Mouse (Mus musculus): ENCODE measurements around the gene Myh9. TPM values are rescaled to one million over a fixed set of nuclear protein-coding genes. Genes with fewer than 3 reads are reported as not detected.
A peak's percentile ranks its signal among the peaks of the same experiment; 100 is the strongest.

The Myh9 gene
- polyA plus RNA-seq, 1 experiment from 2014 or later, result 14.5 TPM

DNA sequence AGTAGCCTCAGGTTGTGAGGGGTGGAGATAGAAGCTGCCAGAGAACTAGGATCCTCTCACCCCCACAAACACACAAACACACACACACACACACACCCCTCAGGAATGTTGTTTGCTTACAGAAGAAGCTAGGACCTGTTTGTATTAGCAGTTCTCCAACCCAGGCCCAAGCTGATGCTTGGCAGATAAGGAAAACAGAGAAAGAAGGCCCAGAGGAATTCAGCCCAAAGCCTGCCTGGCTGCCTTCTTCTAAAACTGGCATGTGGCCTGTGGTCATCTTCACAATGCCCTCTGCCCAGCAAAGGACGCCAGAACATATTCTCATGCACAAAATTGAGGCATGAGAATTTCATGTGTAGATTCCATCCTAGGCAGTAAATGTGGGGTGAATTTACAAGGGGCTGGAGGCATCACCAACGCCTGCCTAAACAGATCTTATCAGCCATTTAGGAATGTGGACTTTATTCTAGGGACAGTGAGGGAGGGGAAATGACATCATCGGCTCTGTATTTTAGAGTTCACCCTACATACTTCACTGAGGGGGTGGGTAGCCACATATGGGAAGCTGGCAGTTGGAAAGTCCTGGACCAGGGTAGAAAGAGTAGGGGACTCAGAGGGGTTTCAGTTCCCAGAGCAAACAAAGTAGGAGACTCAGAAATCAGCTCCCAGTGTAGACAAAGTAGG lies 21.4 kb downstream of the Myh9 start:
- 72% methylated on average over 3 of the region's 3 CpGs for WGBS
- H3K27ac ChIP-seq, result no peak overlapping the region; the same call in 1 of the 2 replicates

GRCm38 (mm10) chr15:77819894-77820387 lies 22.0 kb downstream of the Myh9 start:
- Histone ChIP-seq H3K27ac (no peak overlapping the region), H3K4me1 (replicated peaks) (peaks cover 57% of the 10 kb centered on the region), H3K4me3 (no peak overlapping the region), H3K4me2 (no peak overlapping the region), H3K27me3 (no peaks in the 10 kb centered on the region), H3K9ac (no peak overlapping the region), H3K9me3 (no peaks in the 10 kb centered on the region), H3K36me3 (no peaks in the 10 kb centered on the region)
- ATAC-seq (ENCODE audit: low FRiP score), result no peak
- WGBS, result 84% methylated on average over 10 of the region's 10 CpGs

More for the DNA sequence above, 21.4 kb downstream of the Myh9 start:
- no peak overlapping the region for H3K4me2 ChIP-seq
- H3K36me3 ChIP-seq, result no peaks in the 10 kb centered on the region
- peaks cover 57% of the 10 kb centered on the region for H3K4me1 ChIP-seq (replicated peaks)
- no peak overlapping the region for H3K9ac ChIP-seq
- no peaks in the 10 kb centered on the region for H3K27me3 ChIP-seq
- no peaks in the 10 kb centered on the region for H3K9me3 ChIP-seq
- no peak overlapping the region for H3K4me3 ChIP-seq
- no peak for ATAC-seq (ENCODE audit: low FRiP score)

DNA sequence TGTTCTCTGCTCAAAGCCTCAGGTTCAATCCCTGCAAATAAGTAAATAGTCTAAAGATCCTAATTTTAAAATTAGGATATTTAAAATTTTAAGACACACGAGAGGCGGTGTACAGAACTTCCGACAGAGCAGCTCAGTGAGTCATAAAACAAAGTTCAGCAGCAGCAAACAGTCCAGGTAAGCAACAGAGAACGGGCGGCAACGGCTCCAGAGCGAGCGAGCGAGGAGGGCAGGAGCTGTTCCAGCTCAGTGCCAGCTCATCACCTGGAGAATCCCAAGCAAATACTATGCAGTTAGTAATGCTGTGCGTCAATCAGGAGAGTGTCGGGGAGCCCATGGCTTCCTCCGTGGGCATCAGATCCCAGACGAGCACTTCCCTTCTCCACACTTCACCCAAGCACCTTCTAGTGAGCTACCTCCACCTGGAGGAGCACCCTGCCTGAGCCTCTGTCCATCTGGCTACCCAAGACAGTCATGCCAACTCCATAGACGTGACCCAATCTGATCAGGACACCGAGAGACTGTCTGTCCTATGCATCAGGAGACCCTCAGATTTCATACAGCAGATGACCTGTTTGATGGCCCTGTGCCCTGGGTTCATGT lies 23.3 kb downstream of the Myh9 start:
- 88% methylated on average over 15 of the region's 15 CpGs for WGBS
- ATAC-seq (ENCODE audit: low FRiP score), result no peak
- no peaks in the 10 kb centered on the region for H3K9me3 ChIP-seq
- H3K4me1 ChIP-seq (replicated peaks), result peaks cover 58% of the 10 kb centered on the region
- H3K36me3 ChIP-seq, result no peaks in the 10 kb centered on the region
- no peak overlapping the region for H3K4me3 ChIP-seq
- no peak overlapping the region for H3K9ac ChIP-seq
- H3K4me2 ChIP-seq, result no peak overlapping the region
- no peaks in the 10 kb centered on the region for H3K27me3 ChIP-seq
- no peak overlapping the region for H3K27ac ChIP-seq

DNA sequence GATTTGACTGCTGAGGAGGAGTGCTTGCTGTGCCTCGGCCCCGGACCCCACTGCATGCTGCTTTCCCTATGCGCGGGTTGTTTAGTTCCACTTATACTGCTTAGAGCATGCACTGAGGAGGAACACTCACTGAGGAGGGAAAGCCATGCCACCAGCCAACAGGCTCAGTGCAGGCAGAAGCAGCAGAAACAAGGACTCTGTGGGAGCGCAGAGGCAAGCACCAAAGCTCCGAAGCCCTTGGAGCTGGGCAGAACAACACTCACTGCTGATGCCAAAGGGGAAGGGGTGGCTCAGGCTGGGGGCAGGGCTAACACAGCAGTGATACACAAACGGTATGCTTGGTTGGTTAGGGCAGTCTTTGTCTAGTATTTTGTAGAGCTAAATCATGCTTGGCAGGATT lies 24.6 kb downstream of the Myh9 start:
- Histone ChIP-seq H3K4me2 (no peak overlapping the region), H3K9ac (no peak overlapping the region; the same call in 1 of the 2 replicates), H3K27me3 (no peaks in the 10 kb centered on the region), H3K9me3 (no peaks in the 10 kb centered on the region), H3K4me1 (replicated peaks) (peaks cover 54% of the 10 kb centered on the region), H3K36me3 (peaks cover 5% of the 10 kb centered on the region), H3K27ac (no peak overlapping the region), H3K4me3 (no peak overlapping the region)
- 69% methylated on average over 7 of the region's 7 CpGs for WGBS
- no peak for ATAC-seq (ENCODE audit: low FRiP score)

- Histone ChIP-seq H3K9me3 (no peaks in the 10 kb centered on the region), H3K9ac (peak overlapping the region; percentile 15; the same call in 1 of the 2 replicates), H3K4me2 (no peak overlapping the region), H3K27me3 (no peaks in the 10 kb centered on the region), H3K27ac (no peak overlapping the region), H3K4me3 (no peak overlapping the region), H3K36me3 (peaks cover 12% of the 10 kb centered on the region), H3K4me1 (replicated peaks) (peaks cover 47% of the 10 kb centered on the region)
- 90% methylated on average over 4 of the region's 4 CpGs for WGBS
- ATAC-seq (ENCODE audit: low FRiP score), result no peak
Measured at GRCm38 (mm10) chr15:77816601-77816950, 25.4 kb downstream of the Myh9 start.

DNA sequence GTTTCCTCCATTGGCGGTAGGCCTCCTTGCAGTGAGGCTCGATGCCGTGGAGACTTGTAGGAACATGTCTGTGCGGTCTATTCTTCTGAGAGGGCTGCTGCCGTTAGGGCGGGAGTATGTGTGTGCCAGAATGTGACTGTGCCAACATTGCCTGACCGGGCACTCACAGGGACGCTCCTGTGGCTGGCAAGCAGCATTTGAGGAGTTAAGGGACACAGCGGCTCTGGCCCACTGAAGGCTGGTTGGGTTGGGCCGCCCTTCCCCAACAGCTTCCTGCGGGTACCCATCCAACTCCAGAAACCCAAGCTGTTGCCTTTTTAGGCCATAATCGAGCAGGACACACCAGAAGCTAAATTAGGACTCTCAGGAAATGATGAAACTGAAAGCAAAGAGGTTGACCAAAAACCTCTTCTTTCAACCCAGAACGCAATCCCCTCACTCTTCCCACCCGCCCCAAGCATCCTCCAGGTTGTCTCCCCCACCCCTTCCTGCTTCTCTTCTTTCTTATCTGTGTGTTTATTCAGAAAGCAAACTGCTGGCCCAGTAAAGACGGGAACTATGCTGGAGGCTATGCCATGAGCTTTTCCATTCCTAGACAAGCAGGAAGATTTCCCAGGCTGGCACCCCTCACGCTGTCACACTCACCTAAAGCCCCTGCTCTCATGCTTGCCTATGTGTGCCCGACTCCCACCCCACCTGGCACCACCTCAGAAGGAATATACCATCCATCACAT lies 25.9 kb downstream of the Myh9 start:
- no peak for ATAC-seq (ENCODE audit: low FRiP score)
- peaks cover 47% of the 10 kb centered on the region for H3K4me1 ChIP-seq (replicated peaks)
- 81% methylated on average over 17 of the region's 17 CpGs for WGBS

DNA sequence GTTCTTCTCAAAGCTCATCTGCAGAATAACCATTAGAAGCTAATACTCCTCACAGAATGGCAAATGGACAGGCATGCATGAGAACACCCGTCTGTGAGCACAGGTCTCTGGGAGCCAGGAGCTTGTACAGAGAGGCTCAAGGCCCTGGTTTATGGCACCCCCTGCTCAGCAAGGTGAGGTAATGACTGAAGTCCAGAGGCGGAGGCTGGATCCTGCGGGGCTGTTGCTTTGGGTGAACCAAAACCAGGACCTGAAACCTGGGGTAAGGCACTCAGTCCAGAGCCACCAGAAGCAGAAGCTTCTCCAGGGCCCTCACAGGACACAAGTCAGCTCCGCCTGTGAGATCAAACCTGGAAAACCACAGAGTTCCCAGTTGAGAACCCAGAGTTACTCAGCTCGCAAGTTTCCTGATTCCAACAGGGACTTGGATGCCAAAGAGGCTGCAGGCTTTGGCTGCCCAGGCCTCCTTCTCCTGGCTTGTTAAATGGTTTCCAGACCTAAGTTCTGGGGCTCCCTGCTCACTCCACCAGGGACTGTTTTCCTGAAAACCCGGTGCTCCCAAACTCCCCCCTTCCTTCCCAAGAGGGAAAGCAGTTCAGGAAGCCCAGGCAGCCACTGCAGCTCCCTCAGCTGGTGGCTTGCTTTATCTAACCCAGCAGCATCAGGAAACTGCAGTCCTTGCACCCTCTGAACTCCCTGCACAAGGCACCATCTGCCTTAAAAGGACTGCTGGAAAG lies 28.2 kb downstream of the Myh9 start:
- Histone ChIP-seq H3K27ac (no peak overlapping the region), H3K27me3 (no peaks in the 10 kb centered on the region), H3K4me1 (replicated peaks) (peaks cover 43% of the 10 kb centered on the region), H3K36me3 (peaks cover 14% of the 10 kb centered on the region), H3K4me3 (no peak overlapping the region), H3K4me2 (no peak overlapping the region), H3K9me3 (no peaks in the 10 kb centered on the region), H3K9ac (peak overlapping the region; percentile 8; the same call in 1 of the 2 replicates)
- ATAC-seq (ENCODE audit: low FRiP score), result no peak
- WGBS, result 76% methylated on average over 6 of the region's 6 CpGs

More for the DNA sequence above, 25.9 kb downstream of the Myh9 start:
- H3K9ac ChIP-seq, result peak overlapping the region; percentile 15; the same call in 1 of the 2 replicates
- H3K36me3 ChIP-seq, result peaks cover 14% of the 10 kb centered on the region
- H3K4me3 ChIP-seq, result no peak overlapping the region
- no peaks in the 10 kb centered on the region for H3K9me3 ChIP-seq
- H3K4me2 ChIP-seq, result no peak overlapping the region
- no peaks in the 10 kb centered on the region for H3K27me3 ChIP-seq
- H3K27ac ChIP-seq, result no peak overlapping the region

GRCm38 (mm10) chr15:77812578-77812977 lies 29.4 kb downstream of the Myh9 start:
- ATAC-seq (ENCODE audit: low FRiP score), result no peak
- WGBS, result 96% methylated on average over 10 of the region's 10 CpGs
- H3K27ac ChIP-seq, result no peak overlapping the region
- H3K4me1 ChIP-seq (replicated peaks), result peaks cover 35% of the 10 kb centered on the region
- H3K4me3 ChIP-seq, result no peak overlapping the region
- no peaks in the 10 kb centered on the region for H3K9me3 ChIP-seq
- no peak overlapping the region for H3K9ac ChIP-seq
- H3K27me3 ChIP-seq, result no peaks in the 10 kb centered on the region
- peaks cover 21% of the 10 kb centered on the region for H3K36me3 ChIP-seq
- H3K4me2 ChIP-seq, result no peak overlapping the region

DNA sequence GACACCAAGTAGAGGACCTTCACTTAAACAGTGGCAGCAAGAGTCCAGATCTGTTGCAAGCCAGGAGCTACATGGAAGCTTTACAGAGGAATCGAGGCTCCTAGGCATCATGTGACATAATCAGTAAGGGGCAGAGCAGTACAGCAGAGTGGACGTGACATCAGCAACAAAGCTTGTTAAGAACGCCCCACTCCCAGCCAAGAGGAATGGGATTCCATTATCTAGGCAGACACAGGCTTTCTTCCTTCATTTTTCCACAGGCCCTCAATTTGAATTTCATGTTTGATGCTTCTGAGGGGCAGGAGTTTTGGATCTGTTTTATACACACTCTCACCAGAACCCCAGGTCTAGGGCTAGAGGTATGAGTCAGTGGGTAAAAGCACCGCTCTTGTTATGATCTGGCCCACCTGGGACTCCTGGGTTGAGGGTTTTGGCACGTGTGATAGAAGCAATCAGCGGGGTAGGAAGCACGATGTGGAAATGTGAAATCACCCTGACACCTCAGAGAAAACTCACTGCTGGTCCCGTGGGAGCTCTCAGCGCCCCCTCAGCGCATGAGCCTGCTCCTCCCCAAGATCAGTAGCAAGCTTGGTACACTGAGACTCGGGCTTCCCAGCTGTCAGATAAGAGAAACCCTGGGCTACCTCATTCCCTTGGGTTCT lies 30.7 kb downstream of the Myh9 start:
- no peak overlapping the region for H3K4me2 ChIP-seq
- 66% methylated on average over 11 of the region's 11 CpGs for WGBS
- H3K4me1 ChIP-seq (replicated peaks), result peaks cover 25% of the 10 kb centered on the region
- no peaks in the 10 kb centered on the region for H3K27me3 ChIP-seq
- peak; percentile 28; the same call in 1 of the 2 replicates for ATAC-seq (ENCODE audit: low FRiP score)
- no peak overlapping the region for H3K4me3 ChIP-seq
- peaks cover 35% of the 10 kb centered on the region for H3K36me3 ChIP-seq
- no peaks in the 10 kb centered on the region for H3K9me3 ChIP-seq
- H3K27ac ChIP-seq, result peak overlapping the region; percentile 69; the same call in 1 of the 2 replicates
- H3K9ac ChIP-seq, result 0 out of 2 replicates have a peak overlapping the region, but pooled peaks have one; percentile 24

DNA sequence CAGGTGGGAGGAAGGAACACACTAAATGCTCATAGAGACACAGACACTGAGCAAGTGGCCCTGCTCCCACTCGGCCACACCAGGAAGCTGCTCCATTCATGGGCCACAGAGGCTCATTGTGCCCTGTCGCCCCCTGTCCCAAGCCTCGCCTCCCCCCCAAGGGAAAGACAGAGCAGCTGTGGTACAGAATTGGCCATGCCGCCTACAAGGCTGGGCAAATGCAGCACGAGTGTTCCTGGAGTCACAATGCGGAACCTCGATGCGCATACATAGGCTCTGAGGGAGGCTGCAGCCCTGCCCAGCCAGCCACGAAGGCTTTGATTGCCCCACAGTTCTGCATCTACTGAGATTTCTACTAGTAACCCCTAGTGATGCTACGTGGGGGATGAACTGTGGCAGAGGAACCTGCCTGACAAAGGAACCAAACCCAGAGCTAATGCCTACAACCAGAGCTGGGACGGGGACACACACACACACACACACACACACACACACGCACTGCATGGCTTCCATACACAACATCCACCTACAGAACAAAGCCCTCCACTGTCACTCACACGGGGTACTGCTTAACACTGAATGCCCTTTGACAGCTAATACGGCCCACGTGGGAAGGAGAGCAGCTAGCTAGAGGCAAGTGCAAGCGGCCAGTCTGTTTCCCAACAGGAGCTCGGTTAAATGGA lies 31.4 kb downstream of the Myh9 start:
- no peak overlapping the region for H3K4me3 ChIP-seq
- no peaks in the 10 kb centered on the region for H3K9me3 ChIP-seq
- H3K4me1 ChIP-seq (replicated peaks), result peaks cover 25% of the 10 kb centered on the region
- 36% methylated on average over 17 of the region's 17 CpGs for WGBS
- no peak overlapping the region for H3K4me2 ChIP-seq
- peak overlapping the region; percentile 69 for H3K27ac ChIP-seq
- peaks cover 40% of the 10 kb centered on the region for H3K36me3 ChIP-seq
- H3K9ac ChIP-seq, result no peak overlapping the region
- peak; percentile 65 for ATAC-seq (ENCODE audit: low FRiP score)
- H3K27me3 ChIP-seq, result no peaks in the 10 kb centered on the region

- no peak overlapping the region for H3K9ac ChIP-seq
- H3K4me2 ChIP-seq, result no peak overlapping the region
- H3K4me1 ChIP-seq (replicated peaks), result peaks cover 25% of the 10 kb centered on the region
- ATAC-seq (ENCODE audit: low FRiP score), result no peak
- no peak overlapping the region for H3K4me3 ChIP-seq
- H3K9me3 ChIP-seq, result no peaks in the 10 kb centered on the region
- H3K36me3 ChIP-seq, result peaks cover 44% of the 10 kb centered on the region
- no peak overlapping the region for H3K27ac ChIP-seq
- no peaks in the 10 kb centered on the region for H3K27me3 ChIP-seq
- 100% methylated on average over 1 of the region's 1 CpGs for WGBS
Measured at GRCm38 (mm10) chr15:77809434-77809833, 32.5 kb downstream of the Myh9 start.
